16 mouse cellular contexts compared by ENCODE assay signal in genomic region chr19:53552795-53553194, GRCm38 (mm10). TPM values are rescaled to one million over a fixed set of nuclear protein-coding genes. Genes with fewer than 3 reads are reported as not detected.
DNase-seq lines count a peak whose midpoint lies in the region; ATAC-seq and TF ChIP-seq lines count a peak whose summit lies in the region.
"Had no signal": no experiment of that assay in that cellular context is flagged by ENCODE, and none has a peak within 500 bp of the region (broad histone marks: within the 10 kb centered on the region; RNA-seq: fewer than 3 reads in every experiment).

No protein-coding gene starts in this region.

- H3K79me2 ChIP-seq in CH12.LX (replicated peaks; ENCODE audit: control insufficient read depth, extremely low read depth, insufficient read depth, poor library complexity, severe bottlenecking), result no peaks in the 10 kb centered on the region

- TF ChIP-seq RAD21 in CH12.LX (IDR thresholded peaks at IDR 0.05; ENCODE audit: low read depth, low read length), result no peak

- WGBS in neural tube, embryonic 15.5 days, result 59% methylated on average over 6 of the region's 6 CpGs

- no peak overlapping the region for H3K9ac ChIP-seq in CH12.LX (ENCODE audit: insufficient read depth, low read depth)
- no peak overlapping the region for H3K9ac ChIP-seq in neural tube, embryonic 15.5 days (replicated peaks)
- H3K9ac ChIP-seq: lung, embryonic 15.5 days; midbrain, embryonic 13.5 days had no signal

- ATAC-seq in neural tube, embryonic 15.5 days (ENCODE audit: low FRiP score), result no peak
- ATAC-seq: hindbrain, postnatal 0 days; midbrain, embryonic 13.5 days had no signal

- no peak for TF ChIP-seq POLR2A in CH12.LX (IDR thresholded peaks at IDR 0.05; ENCODE audit: low read depth, low read length)

- no peak overlapping the region for H3K4me3 ChIP-seq in CH12.LX (replicated peaks in 1 of 3; ENCODE audit: low read depth in 2 of 3, low read length in 2 of 3, poor library complexity in 1 of 3)
- no peak overlapping the region for H3K4me3 ChIP-seq in neural tube, embryonic 15.5 days (replicated peaks)
- H3K4me3 ChIP-seq: erythroblast, embryonic 14.5 days; lung, embryonic 15.5 days; midbrain, embryonic 13.5 days had no signal

- H3K9me3 ChIP-seq in CH12.LX (replicated peaks; ENCODE audit: low read length), result no peaks in the 10 kb centered on the region
- no peaks in the 10 kb centered on the region for H3K9me3 ChIP-seq in neural tube, embryonic 15.5 days (replicated peaks)
- H3K9me3 ChIP-seq: lung, embryonic 15.5 days; midbrain, embryonic 13.5 days had no signal

- no peak for TF ChIP-seq CTCF in CH12.LX (conservative IDR thresholded peaks at IDR 0.05 in 1 of 2, IDR thresholded peaks at IDR 0.05 in 1 of 2; ENCODE audit: low read depth in 2 of 2, low read length in 2 of 2)

- no peak overlapping the region for H3K4me2 ChIP-seq in CH12.LX (ENCODE audit: insufficient read depth, low read depth, poor library complexity, severe bottlenecking)
- no peak overlapping the region for H3K4me2 ChIP-seq in neural tube, embryonic 15.5 days
- H3K4me2 ChIP-seq: lung, embryonic 15.5 days; midbrain, embryonic 13.5 days had no signal

- H3K36me3 ChIP-seq in CH12.LX (replicated peaks in 1 of 2; ENCODE audit: control insufficient read depth in 1 of 2, insufficient read depth in 1 of 2, low read length in 1 of 2), result no peaks in the 10 kb centered on the region
- H3K36me3 ChIP-seq in neural tube, embryonic 15.5 days, result no peaks in the 10 kb centered on the region
- H3K36me3 ChIP-seq: lung, embryonic 15.5 days; midbrain, embryonic 13.5 days had no signal

- TF ChIP-seq EP300 in CH12.LX (IDR thresholded peaks at IDR 0.05; ENCODE audit: low read length), result no peak

- in situ Hi-C loops in CH12.LX (cut with MboI; ENCODE audit: low pct_ligation_motif_present, low pct_unique_long_range_greater_than_20kb, low sequenced_read_pairs), result no loop called here

- no peaks in the 10 kb centered on the region for H3K27me3 ChIP-seq in CH12.LX (replicated peaks)
- no peaks in the 10 kb centered on the region for H3K27me3 ChIP-seq in neural tube, embryonic 15.5 days (replicated peaks)
- H3K27me3 ChIP-seq: lung, embryonic 15.5 days; midbrain, embryonic 13.5 days had no signal

- dilution Hi-C loops in CH12.LX (cut with MboI; ENCODE audit: extremely low pct_ligation_motif_present, extremely low pct_unique_long_range_greater_than_20kb, low sequenced_read_pairs), result no loop called here

- no peak overlapping the region for H3K27ac ChIP-seq in CH12.LX (ENCODE audit: insufficient read depth, low read depth)
- H3K27ac ChIP-seq in neural tube, embryonic 15.5 days (replicated peaks), result no peak overlapping the region
- H3K27ac ChIP-seq: hindbrain, postnatal 0 days; lung, embryonic 15.5 days; midbrain, embryonic 13.5 days had no signal

- peak; percentile 16 for DNase-seq in embryo, embryonic 9.5 days (ENCODE audit: extremely low spot score)
- DNase-seq in embryo, embryonic 10 days (ENCODE audit: low spot score), result no peak
- DNase-seq in kidney, postnatal 36 days, result peak; percentile 11 to 35
- no peak for DNase-seq in kidney, postnatal 10 days
- no peak for DNase-seq in CH12.LX (ENCODE audit: extremely low read depth)
- peak; percentile 43 for DNase-seq in brain, adult 2 months (ENCODE audit: low read depth, low spot score)
- DNase-seq in gastrocnemius, adult 18-20 months (ENCODE audit: low spot score), result no peak
- DNase-seq: cerebellum, adult 11-12 months; heart, postnatal 14 days; layer of hippocampus, postnatal 36 days; left cerebral cortex, postnatal 4 days had no signal

- peaks cover 8 to 21% of the 10 kb centered on the region in 2 experiments for H3K4me1 ChIP-seq in CH12.LX (ENCODE audit: control insufficient read depth in 1 of 2, insufficient read depth in 2 of 2)
- H3K4me1 ChIP-seq in neural tube, embryonic 15.5 days, result peaks cover 9% of the 10 kb centered on the region

TF ChIP-seq in CH12.LX, 34 proteins besides CTCF, POLR2A, EP300 and RAD21:
- TF ChIP-seq ZC3H11A (IDR thresholded peaks at IDR 0.05; ENCODE audit: low read depth, low read length), result no peak
- TF ChIP-seq CHD2 (IDR thresholded peaks at IDR 0.05; ENCODE audit: low read length), result no peak
- no peak for TF ChIP-seq USF2 (conservative IDR thresholded peaks at IDR 0.05; ENCODE audit: low read depth, low read length)
- no peak for TF ChIP-seq JUN (IDR thresholded peaks at IDR 0.05; ENCODE audit: insufficient read depth, low read depth, low read length)
- TF ChIP-seq KAT2A (IDR thresholded peaks at IDR 0.05; ENCODE audit: insufficient replicate concordance, low read length), result no peak
- TF ChIP-seq MAFK (IDR thresholded peaks at IDR 0.05; ENCODE audit: insufficient replicate concordance, low read length), result peak; percentile 79; the same call in 1 of the 2 replicates

RNA-seq across cellular contexts. Expression of gene Dusp5, which starts 23.9 kb away (rescaled TPM):
- total RNA-seq in CH12.LX (2012; rRNA removed), result 10.6 and 10.9 TPM in 2 replicates
- total RNA-seq in CH12.LX (2014; rRNA removed), result 13.2 and 15.2 TPM in 2 replicates
- 13.8 and 18.2 TPM in 2 replicates for polyA plus RNA-seq in CH12.LX (2012; ENCODE audit: insufficient read length, low read depth)
- 3.8 and 6.5 TPM in 2 replicates for polyA plus RNA-seq in neural tube, embryonic 15.5 days (2015; fragmentation: Nextera tagmentation; extraction: Ambion mirVana)
- total RNA-seq in gastrocnemius, adult 18-20 months (2021), result 1 to 10 TPM in 1 of 2 experiments, under 1 TPM in 1; 0.84 to 1.2 TPM

RNA-seq across cellular contexts. Expression of gene Nutf2-ps1, which starts 36.1 kb away (rescaled TPM):
- total RNA-seq in CH12.LX (2012; rRNA removed) (50.8 and 51.3 TPM in 2 replicates), CH12.LX (2014; rRNA removed) (195 and 220 TPM in 2 replicates)
- 366 and 509 TPM in 2 replicates for polyA plus RNA-seq in CH12.LX (2012; ENCODE audit: insufficient read length, low read depth)
- 220 and 221 TPM in 2 replicates for polyA plus RNA-seq in neural tube, embryonic 15.5 days (2015; fragmentation: Nextera tagmentation; extraction: Ambion mirVana)
- 10 to 100 TPM; 61.0 to 64.3 TPM for total RNA-seq in gastrocnemius, adult 18-20 months (2021)

RNA-seq across cellular contexts. Expression of gene Smc3, which starts 47.4 kb away (rescaled TPM):
- 45.7 and 54.0 TPM in 2 replicates for total RNA-seq in CH12.LX (2012; rRNA removed)
- total RNA-seq in CH12.LX (2014; rRNA removed), result 56.0 and 62.1 TPM in 2 replicates
- polyA plus RNA-seq in CH12.LX (2012; ENCODE audit: insufficient read length, low read depth), result 75.2 and 76.3 TPM in 2 replicates
- 49.9 and 56.9 TPM in 2 replicates for polyA plus RNA-seq in neural tube, embryonic 15.5 days (2015; fragmentation: Nextera tagmentation; extraction: Ambion mirVana)
- total RNA-seq in gastrocnemius, adult 18-20 months (2021), result 10 to 100 TPM; 15.5 to 15.8 TPM

Comparison
In these comparisons a context has a peak if more than half of its experiments do, and no peak if none do; other contexts are left out.
1. DNase-seq: peak in embryo, embryonic 9.5 days (single experiment), kidney, postnatal 36 days (2 of 2) and brain, adult 2 months (single experiment); none in embryo, embryonic 10 days (single experiment), kidney, postnatal 10 days (single experiment), CH12.LX (single experiment) and gastrocnemius, adult 18-20 months (single experiment).
2. RNA of gene Dusp5, which starts 23.9 kb away (total RNA-seq): 10.6 to 15.2 TPM in CH12.LX; 0.84 to 1.2 TPM in gastrocnemius, adult 18-20 months; every median in the first group is over 4 times any median in the second.